Mouse (Mus musculus): ENCODE measurements around the gene Gm4778. TPM values are rescaled to one million over a fixed set of nuclear protein-coding genes. Genes with fewer than 3 reads are reported as not detected.
"Not testable (repeated sequence)": the region's sequence is repeated elsewhere in the genome, so short reads cannot be mapped to it uniquely, and the experiment has no call there.

The Gm4778 gene
- not detected in 2 replicates for polyA plus RNA-seq (2016; fragmentation: Nextera tagmentation; extraction: Ambion mirVana)

DNA sequence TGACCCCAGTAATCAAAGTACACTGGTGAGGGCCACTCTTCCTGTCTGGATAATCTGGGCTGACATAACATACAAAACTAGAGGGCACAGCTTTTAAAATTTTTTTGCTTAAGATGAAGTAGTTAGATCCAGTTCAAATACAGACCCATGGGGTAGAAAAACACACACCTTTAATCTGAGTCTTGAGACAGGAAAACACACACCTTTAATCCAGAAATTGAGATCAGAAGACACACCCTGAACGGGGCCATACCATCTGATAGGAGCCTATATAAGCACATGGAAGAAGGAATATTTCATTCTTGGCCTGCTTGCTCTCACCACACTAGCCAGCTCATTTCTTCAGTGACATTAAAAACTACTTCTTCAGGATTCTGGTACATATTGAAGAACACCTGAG, at the start of gene Gm4778:
Gene Gm4778 (plus strand): TSS at position 301 of the 400 bp plus-strand sequence.
- H3K4me3 ChIP-seq; DNase-seq (ENCODE audit: low spot score); H3K36me3 ChIP-seq; H3K27me3 ChIP-seq (ENCODE audit: low read depth, poor library complexity, severe bottlenecking); H3K9me3 ChIP-seq (replicated peaks); H3K4me1 ChIP-seq; H3K27ac ChIP-seq: not testable (repeated sequence)
- 90% methylated on average over 1 of the region's 1 CpGs for WGBS

DNA sequence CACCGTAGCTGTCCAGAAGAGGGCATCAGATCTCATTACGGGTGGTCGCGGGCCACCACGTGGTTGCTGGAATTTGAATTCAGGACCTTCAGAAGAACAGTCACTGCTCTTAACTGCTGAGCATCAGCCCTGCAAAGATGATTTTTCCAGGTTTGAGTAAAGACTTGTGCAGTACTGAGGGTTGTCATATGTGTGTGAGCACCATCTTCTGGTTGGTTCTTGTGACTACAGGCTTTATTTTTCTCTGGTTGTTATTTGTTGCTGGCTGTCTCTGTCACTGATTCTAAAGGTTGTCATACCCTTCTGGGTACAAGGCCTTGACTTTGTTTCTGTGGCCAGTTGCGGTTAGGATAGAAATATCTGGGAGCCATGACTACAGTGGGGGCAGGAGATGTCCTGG, 3.2 kb upstream of the Gm4778 start:
- no peak overlapping the region for H3K27ac ChIP-seq
- 44% methylated on average over 6 of the region's 6 CpGs for WGBS
- H3K36me3 ChIP-seq = no peaks in the 10 kb centered on the region
- DNase-seq (ENCODE audit: low spot score) = no peak
- H3K9me3 ChIP-seq (replicated peaks) = no peaks in the 10 kb centered on the region
- H3K27me3 ChIP-seq (ENCODE audit: low read depth, poor library complexity, severe bottlenecking) = no peaks in the 10 kb centered on the region
- H3K4me3 ChIP-seq = no peak overlapping the region
- no peaks in the 10 kb centered on the region for H3K4me1 ChIP-seq

DNA sequence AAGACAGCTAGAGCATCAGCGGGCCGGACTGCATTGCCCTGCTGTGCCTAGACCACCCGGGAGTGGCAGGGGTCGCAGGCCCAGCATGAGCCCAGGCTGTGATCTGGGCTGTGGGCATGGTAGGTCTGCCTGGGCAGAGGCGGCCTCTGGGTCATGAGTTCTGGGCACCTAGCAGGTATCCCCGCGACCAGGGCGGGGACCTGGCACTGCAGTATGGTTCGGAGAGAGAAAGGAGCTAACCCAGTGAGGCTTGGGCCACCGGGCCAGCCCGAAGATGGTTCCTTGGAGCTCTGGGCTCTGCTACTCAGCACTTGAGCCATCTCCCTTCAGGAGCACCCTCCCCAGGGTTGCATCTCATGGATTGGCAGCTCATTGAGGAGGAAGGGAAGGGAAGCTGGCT, 12.2 kb downstream of the Gm4778 start:
- H3K4me1 ChIP-seq = no peaks in the 10 kb centered on the region
- no peaks in the 10 kb centered on the region for H3K27me3 ChIP-seq (ENCODE audit: low read depth, poor library complexity, severe bottlenecking)
- no peak overlapping the region for H3K27ac ChIP-seq
- H3K36me3 ChIP-seq = no peaks in the 10 kb centered on the region
- H3K9me3 ChIP-seq (replicated peaks) = no peaks in the 10 kb centered on the region
- DNase-seq (ENCODE audit: low spot score) = no peak
- no peak overlapping the region for H3K4me3 ChIP-seq
- 90% methylated on average over 11 of the region's 11 CpGs for WGBS

DNA sequence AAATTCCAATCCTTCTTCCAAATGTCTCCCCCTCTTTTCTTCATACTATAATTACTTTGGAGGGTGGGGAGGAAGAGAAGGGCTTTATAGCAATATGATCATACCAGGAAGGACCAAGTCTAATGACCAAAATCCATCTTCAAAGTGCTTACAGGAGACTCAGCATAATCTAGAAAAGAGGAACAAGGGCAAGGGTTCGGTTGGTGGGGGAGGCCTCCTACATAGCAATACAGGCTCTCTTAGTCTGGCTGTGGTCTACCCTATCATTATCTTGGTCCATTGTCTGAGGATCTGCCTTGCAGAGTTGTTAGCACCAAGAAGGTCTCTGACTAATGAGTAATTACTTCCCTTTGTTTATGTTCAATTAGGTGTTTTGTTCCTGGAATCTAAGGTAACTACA, 41.6 kb downstream of the Gm4778 start:
- no peaks in the 10 kb centered on the region for H3K9me3 ChIP-seq (replicated peaks)
- H3K36me3 ChIP-seq = no peaks in the 10 kb centered on the region
- peaks cover 6% of the 10 kb centered on the region; the same call in 1 of the 2 replicates for H3K4me1 ChIP-seq
- no peak for DNase-seq (ENCODE audit: low spot score)
- no peak overlapping the region for H3K4me3 ChIP-seq
- WGBS = 89% methylated on average over 1 of the region's 1 CpGs
- no peak overlapping the region for H3K27ac ChIP-seq
- H3K27me3 ChIP-seq (ENCODE audit: low read depth, poor library complexity, severe bottlenecking) = no peaks in the 10 kb centered on the region

DNA sequence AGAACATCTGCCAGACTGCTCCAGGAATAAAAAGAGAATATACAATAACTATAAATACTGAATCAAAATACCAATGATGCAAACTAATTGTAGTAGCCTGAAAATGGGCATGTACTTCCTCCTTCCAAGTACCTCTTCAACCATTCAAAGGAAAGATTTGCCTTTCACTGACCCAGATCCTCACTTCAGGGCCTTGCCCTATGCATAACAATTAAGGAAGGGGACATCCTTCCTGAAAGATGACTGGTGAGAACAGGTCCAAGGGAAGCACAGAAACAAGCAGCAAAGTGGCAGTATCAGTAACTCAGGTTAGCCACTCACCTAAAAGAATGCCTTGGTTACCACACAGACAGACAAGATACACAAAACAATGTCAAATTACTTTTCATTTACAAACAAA, 43.1 kb downstream of the Gm4778 start:
- H3K4me3 ChIP-seq = no peak overlapping the region
- no peak overlapping the region for H3K27ac ChIP-seq
- DNase-seq (ENCODE audit: low spot score) = no peak
- H3K9me3 ChIP-seq (replicated peaks) = no peaks in the 10 kb centered on the region
- peaks cover 10% of the 10 kb centered on the region; the same call in 1 of the 2 replicates for H3K4me1 ChIP-seq
- no peaks in the 10 kb centered on the region for H3K27me3 ChIP-seq (ENCODE audit: low read depth, poor library complexity, severe bottlenecking)
- no peaks in the 10 kb centered on the region for H3K36me3 ChIP-seq

DNA sequence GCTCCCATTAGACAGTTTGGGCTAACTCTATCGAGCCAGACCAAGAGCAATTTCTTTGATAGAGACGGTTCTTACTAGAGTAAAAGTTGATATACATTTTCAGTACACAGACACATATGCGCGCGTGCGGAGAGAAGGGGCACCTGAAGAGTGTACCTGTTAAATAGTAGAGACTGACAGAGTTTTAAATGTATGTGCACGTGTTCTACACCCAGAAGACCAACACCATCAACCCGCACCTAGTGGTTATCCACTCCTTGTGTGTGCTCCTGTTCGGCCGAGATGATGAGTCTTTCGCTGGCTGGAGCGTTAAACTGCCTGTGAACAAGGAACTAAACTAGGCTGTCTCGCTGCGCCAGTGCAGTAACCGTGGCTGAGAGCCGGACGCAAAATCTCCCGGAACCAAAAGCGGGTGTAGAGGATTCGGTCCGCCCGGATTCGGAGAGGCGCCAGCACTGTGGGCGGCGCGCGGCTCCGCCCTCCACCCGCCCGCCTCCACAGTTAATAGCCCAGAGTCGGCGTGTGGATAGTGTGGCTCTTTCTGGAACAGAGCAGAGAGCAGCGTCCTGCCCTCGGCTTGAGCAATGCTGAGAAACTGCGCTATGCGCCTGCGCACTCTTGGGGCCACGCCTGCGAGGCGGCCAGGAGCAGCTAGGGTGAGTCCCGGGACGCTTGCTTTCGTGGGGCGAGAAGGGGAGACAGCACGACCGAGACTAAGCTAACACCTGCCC, 46.0 kb downstream of the Gm4778 start, which contains the start of gene Them4:
Gene Them4 (plus strand): TSS at position 457 of the 731 bp plus-strand sequence.
- peak; percentile 91 for DNase-seq (ENCODE audit: low spot score)
- Histone ChIP-seq H3K4me3 (peak within 1 kb of the TSS; percentile 65), H3K9me3 (replicated peaks) (no peaks in the 10 kb centered on the region), H3K36me3 (no peaks in the 10 kb centered on the region), H3K4me1 (peaks cover 10% of the 10 kb centered on the region; the same call in 1 of the 2 replicates), H3K27ac (peak within 1 kb of the TSS; percentile 78), H3K27me3 (ENCODE audit: low read depth, poor library complexity, severe bottlenecking) (no peaks in the 10 kb centered on the region)
- WGBS = 3% methylated on average over 47 of the region's 47 CpGs

DNA sequence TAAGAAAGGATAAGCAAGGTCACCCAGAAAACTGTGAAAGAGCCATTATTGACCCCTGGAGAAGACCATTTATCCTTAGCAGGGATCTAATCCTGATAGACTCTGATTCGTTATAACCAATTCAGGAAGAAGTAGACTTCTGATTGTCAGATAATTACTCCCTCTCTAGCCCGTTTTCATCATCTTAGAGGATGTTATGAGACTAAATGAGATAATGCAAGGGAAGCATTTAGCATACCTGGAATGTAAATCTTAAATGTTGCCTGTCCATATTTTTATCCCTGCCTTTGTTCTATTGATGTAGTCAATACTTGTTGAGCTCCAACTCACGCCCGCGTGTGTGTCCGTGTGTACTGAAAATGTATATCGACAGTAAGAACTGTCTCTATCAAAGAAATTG, 46.7 kb downstream of the Gm4778 start:
- H3K4me3 ChIP-seq = peak overlapping the region; percentile 65
- H3K4me1 ChIP-seq = peaks cover 10% of the 10 kb centered on the region; the same call in 1 of the 2 replicates
- no peak for DNase-seq (ENCODE audit: low spot score)
- 49% methylated on average over 7 of the region's 7 CpGs for WGBS
- no peaks in the 10 kb centered on the region for H3K9me3 ChIP-seq (replicated peaks)
- H3K27ac ChIP-seq = peak overlapping the region; percentile 78
- H3K36me3 ChIP-seq = no peaks in the 10 kb centered on the region
- H3K27me3 ChIP-seq (ENCODE audit: low read depth, poor library complexity, severe bottlenecking) = no peaks in the 10 kb centered on the region

DNA sequence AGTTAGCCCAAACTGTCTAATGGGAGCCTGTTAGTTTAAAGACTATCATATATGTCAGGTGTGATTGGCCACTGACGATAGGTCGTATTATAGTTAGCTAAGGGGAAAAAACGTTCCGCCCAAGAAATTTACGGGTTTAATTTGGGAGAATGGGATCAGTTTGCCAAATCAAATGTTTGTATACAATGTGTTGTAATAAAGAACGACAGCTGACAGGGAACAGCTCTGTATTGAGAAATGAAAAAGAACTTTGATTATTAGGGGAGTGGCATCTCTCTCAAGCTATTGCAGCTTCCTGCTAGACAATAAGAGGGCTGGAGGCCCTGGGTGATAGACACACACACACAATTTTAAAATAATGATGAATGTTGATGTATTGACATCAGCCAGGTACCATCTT, 47.1 kb downstream of the Gm4778 start:
- 78% methylated on average over 6 of the region's 6 CpGs for WGBS
- Histone ChIP-seq H3K4me1 (peaks cover 10% of the 10 kb centered on the region; the same call in 1 of the 2 replicates), H3K9me3 (replicated peaks) (no peaks in the 10 kb centered on the region), H3K27me3 (ENCODE audit: low read depth, poor library complexity, severe bottlenecking) (no peaks in the 10 kb centered on the region), H3K4me3 (peak overlapping the region; percentile 65; the same call in 1 of the 2 replicates), H3K36me3 (no peaks in the 10 kb centered on the region), H3K27ac (no peak overlapping the region)
- DNase-seq (ENCODE audit: low spot score) = no peak

DNA sequence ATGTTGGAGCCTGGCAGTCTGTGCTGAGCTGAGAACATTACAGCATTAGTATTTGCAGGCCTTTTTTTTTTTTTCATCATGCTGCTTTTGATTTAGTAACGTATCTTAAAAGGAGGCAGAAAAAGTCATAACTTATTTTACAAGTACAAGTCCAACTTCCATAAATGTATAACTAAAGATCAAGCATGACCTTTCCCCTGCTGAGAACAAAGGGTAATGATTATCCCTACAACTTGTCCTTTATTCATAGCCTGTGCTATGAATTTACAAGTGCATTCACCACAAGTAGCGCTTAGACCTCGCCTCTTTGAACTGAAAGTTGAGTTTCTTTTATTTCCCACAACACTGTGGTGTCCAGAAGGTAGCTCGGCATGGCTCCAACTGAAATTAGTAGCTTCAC, 47.5 kb downstream of the Gm4778 start:
- Histone ChIP-seq H3K4me3 (no peak overlapping the region), H3K36me3 (no peaks in the 10 kb centered on the region), H3K9me3 (replicated peaks) (no peaks in the 10 kb centered on the region), H3K4me1 (peaks cover 10% of the 10 kb centered on the region; the same call in 1 of the 2 replicates), H3K27ac (no peak overlapping the region), H3K27me3 (ENCODE audit: low read depth, poor library complexity, severe bottlenecking) (no peaks in the 10 kb centered on the region)
- 89% methylated on average over 4 of the region's 4 CpGs for WGBS
- DNase-seq (ENCODE audit: low spot score) = no peak

Other genes with a start within 250 kb of the Gm4778 start
- not detected in 2 replicates for gene Gm9125, start 209.2 kb upstream of the Gm4778 start, polyA plus RNA-seq (2016; fragmentation: Nextera tagmentation; extraction: Ambion mirVana)
- not detected in 2 replicates for gene Gm10697, start 191.4 kb upstream of the Gm4778 start, polyA plus RNA-seq (2016; fragmentation: Nextera tagmentation; extraction: Ambion mirVana)
- not detected in 2 replicates for gene Gm10696, start 85.8 kb upstream of the Gm4778 start, polyA plus RNA-seq (2016; fragmentation: Nextera tagmentation; extraction: Ambion mirVana)
- gene Gm5286, start 67.3 kb upstream of the Gm4778 start, polyA plus RNA-seq (2016; fragmentation: Nextera tagmentation; extraction: Ambion mirVana) = not detected in 2 replicates
- 7.2 and 7.7 TPM in 2 replicates for gene Them4, start 46.1 kb downstream of the Gm4778 start, polyA plus RNA-seq (2016; fragmentation: Nextera tagmentation; extraction: Ambion mirVana)
- gene Them5, start 78.1 kb downstream of the Gm4778 start, polyA plus RNA-seq (2016; fragmentation: Nextera tagmentation; extraction: Ambion mirVana) = not detected in 2 replicates
- gene C2cd4d, start 98.4 kb downstream of the Gm4778 start, polyA plus RNA-seq (2016; fragmentation: Nextera tagmentation; extraction: Ambion mirVana) = 0.15 and 0.54 TPM in 2 replicates
- 0.15 TPM in 1 of 2 replicates, not detected in the other for gene Rorc, start 108.8 kb downstream of the Gm4778 start, polyA plus RNA-seq (2016; fragmentation: Nextera tagmentation; extraction: Ambion mirVana)
- not detected in 2 replicates for gene Lingo4, start 134.5 kb downstream of the Gm4778 start, polyA plus RNA-seq (2016; fragmentation: Nextera tagmentation; extraction: Ambion mirVana)
- 5.1 and 6.6 TPM in 2 replicates for gene Tdrkh, start 149.2 kb downstream of the Gm4778 start, polyA plus RNA-seq (2016; fragmentation: Nextera tagmentation; extraction: Ambion mirVana)
- 71.0 and 77.8 TPM in 2 replicates for gene Mrpl9, start 179.3 kb downstream of the Gm4778 start, polyA plus RNA-seq (2016; fragmentation: Nextera tagmentation; extraction: Ambion mirVana)
- gene Oaz3, start 179.9 kb downstream of the Gm4778 start, polyA plus RNA-seq (2016; fragmentation: Nextera tagmentation; extraction: Ambion mirVana) = 0.29 and 0.51 TPM in 2 replicates
- gene Celf3, start 214.3 kb downstream of the Gm4778 start, polyA plus RNA-seq (2016; fragmentation: Nextera tagmentation; extraction: Ambion mirVana) = 1.4 and 1.5 TPM in 2 replicates
- 1.4 and 1.8 TPM in 2 replicates for gene Riiad1, start 216.3 kb downstream of the Gm4778 start, polyA plus RNA-seq (2016; fragmentation: Nextera tagmentation; extraction: Ambion mirVana)

Measured in limb, embryonic 10.5 days (tissue).